Mouse (Mus musculus): ENCODE results near the gene Lyg2.

- TF ChIP-seq CTCF (IDR thresholded peaks at IDR 0.05; ENCODE audit: extremely low read depth, insufficient read depth, low read length) (no peak), POLR2A (IDR thresholded peaks at IDR 0.05; ENCODE audit: extremely low read depth, insufficient read depth, low read length) (no peak)
These were observed 21.7 kb downstream of the Lyg2 start for GRCm38 (mm10) chr1:37894606-37895005.

All from cortical plate, adult 2 months (tissue).